Mouse (Mus musculus) forebrain, embryonic 14.5 days (tissue): Measurements from ENCODE around the gene St3gal4. TPM values are rescaled to one million over a fixed set of nuclear protein-coding genes. Genes with fewer than 3 reads are reported as not detected.
A peak's percentile ranks its signal among the peaks of the same experiment; 100 is the strongest.

Experiments
- ATAC-seq: fragments of 200-750 bp; cut with Nextera tagmentation; 2 replicates; pipeline ENCODE4 v1.8.0; 2017; ENCODE audit warnings: mild to moderate bottlenecking, moderate library complexity
- DNase-seq: peaks from one replicate; pipeline ENCODE4 v3.0.0-alpha.2; 2015; ENCODE audit warnings: low spot score
- H3K27ac ChIP-seq: fragments of 300-500 bp; sonication (generic); 2 replicates; pipeline ENCODE4 v1.5.1; 2014; ENCODE audit warnings: low read depth, mild to moderate bottlenecking, control low read depth, low read length, moderate library complexity
- H3K27me3 ChIP-seq: fragments of 300-500 bp; sonication (generic); replicated peaks from 2 replicates; pipeline ENCODE4 v1.6.1; 2014; ENCODE audit warnings: low read length, control low read depth, mixed read lengths; ENCODE audit not compliant: control insufficient read depth, insufficient read depth
- H3K36me3 ChIP-seq: fragments of 300-500 bp; sonication (generic); 2 replicates; pipeline ENCODE4 v1.6.1; 2014; ENCODE audit warnings: low read length, control low read depth; ENCODE audit not compliant: control insufficient read depth, insufficient read depth
- H3K4me1 ChIP-seq: fragments of 300-500 bp; sonication (generic); 2 replicates; pipeline ENCODE4 v1.6.1; 2014; ENCODE audit warnings: antibody characterized with exemption, low read length, control low read depth; ENCODE audit not compliant: control insufficient read depth, insufficient read depth
- H3K4me2 ChIP-seq: fragments of 300-500 bp; sonication (generic); 2 replicates; pipeline ENCODE4 v1.6.1; 2014; ENCODE audit warnings: mild to moderate bottlenecking, control low read depth, low read length
- H3K4me3 ChIP-seq: fragments of 300-500 bp; sonication (generic); 2 replicates; pipeline ENCODE4 v1.5.1; 2014; ENCODE audit warnings: low read depth, low read length, control low read depth
- H3K9ac ChIP-seq: fragments of 300-500 bp; sonication (generic); 2 replicates; pipeline ENCODE4 v1.6.1; 2014; ENCODE audit warnings: mild to moderate bottlenecking, low read length, control low read depth, moderate library complexity
- H3K9me3 ChIP-seq: fragments of 300-500 bp; sonication (generic); replicated peaks from 2 replicates; pipeline ENCODE4 v1.6.1; 2016; ENCODE audit warnings: low read length, control low read depth, mixed read lengths; ENCODE audit not compliant: control insufficient read depth
- WGBS: fragments of 180-500 bp; shearing (Covaris S2); extraction: QIAGEN DNeasy Blood & Tissue Kit; methylation state at CpG from one replicate; pipeline ENCODE4 v1.1.7; 2014; 5-methylcytosine and 5-hydroxymethylcytosine counted together
- polyA plus RNA-seq: library from polyadenylated mRNA; unstranded; fragments of >200 nt; fragmentation: Nextera tagmentation; extraction: Ambion mirVana; gene quantifications from 2 replicates; pipeline ENCODE4 v1.2.1, GENCODE M21; 2014

Gene St3gal4
- polyA plus RNA-seq, 1 experiment from 2014 or later: 10.1 TPM

- Histone ChIP-seq H3K4me3 (no peak overlapping the region), H3K9ac (no peak overlapping the region), H3K9me3 (no peaks in the 10 kb centered on the region), H3K27ac (no peak overlapping the region), H3K4me2 (no peak overlapping the region), H3K4me1 (no peaks in the 10 kb centered on the region), H3K36me3 (0 out of 2 replicates have a peak, but pooled peaks cover 2% of the 10 kb centered on the region), H3K27me3 (no peaks in the 10 kb centered on the region)
- DNase-seq (no peak), ATAC-seq (no peak)
- WGBS: 96% methylated on average over 4 of the region's 4 CpGs
These were observed 60.9 kb downstream of the St3gal4 start for GRCm38 (mm10) chr9:35058186-35058585.

- Histone ChIP-seq H3K9me3 (no peaks in the 10 kb centered on the region), H3K36me3 (0 out of 2 replicates have a peak, but pooled peaks cover 2% of the 10 kb centered on the region), H3K4me3 (no peak overlapping the region), H3K27ac (no peak overlapping the region), H3K27me3 (no peaks in the 10 kb centered on the region), H3K4me2 (no peak overlapping the region), H3K4me1 (no peaks in the 10 kb centered on the region), H3K9ac (no peak overlapping the region)
- DNase-seq: no peak
- ATAC-seq: no peak
- WGBS: 86% methylated on average over 6 of the region's 6 CpGs
These were observed 61.4 kb downstream of the St3gal4 start for GRCm38 (mm10) chr9:35057631-35058030.

DNA sequence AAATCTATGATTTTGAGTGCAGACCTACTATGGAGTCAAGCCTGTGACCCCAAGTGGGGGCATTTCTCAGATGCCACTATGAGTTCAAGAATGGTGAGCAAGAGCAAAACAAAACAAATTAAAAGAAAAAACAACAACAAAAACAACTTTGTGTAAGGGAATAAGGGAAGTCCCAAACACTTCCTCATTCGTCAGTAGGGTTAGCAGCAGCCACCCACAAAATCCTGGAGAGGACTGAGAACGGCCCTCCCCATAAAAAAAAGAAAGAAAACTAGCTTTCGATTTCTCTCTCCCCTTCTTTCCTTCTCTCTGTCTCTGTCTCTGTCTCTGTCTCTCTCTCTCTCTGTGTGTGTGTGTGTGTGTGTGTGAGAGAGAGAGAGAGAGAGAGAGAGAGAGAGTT lies 62.5 kb downstream of the St3gal4 start:
- DNase-seq (no peak), ATAC-seq (no peak)
- no peaks in the 10 kb centered on the region for H3K9me3 ChIP-seq
- 0 out of 2 replicates have a peak, but pooled peaks cover 2% of the 10 kb centered on the region for H3K36me3 ChIP-seq
- no peaks in the 10 kb centered on the region for H3K27me3 ChIP-seq
- 86% methylated on average over 3 of the region's 3 CpGs for WGBS
- no peak overlapping the region for H3K27ac ChIP-seq
- no peak overlapping the region for H3K9ac ChIP-seq
- no peak overlapping the region for H3K4me3 ChIP-seq
- H3K4me2 ChIP-seq: no peak overlapping the region
- no peaks in the 10 kb centered on the region for H3K4me1 ChIP-seq

- Histone ChIP-seq H3K9me3 (no peaks in the 10 kb centered on the region), H3K36me3 (0 out of 2 replicates have a peak, but pooled peaks cover 2% of the 10 kb centered on the region), H3K27ac (no peak overlapping the region), H3K4me1 (no peaks in the 10 kb centered on the region), H3K4me2 (no peak overlapping the region), H3K4me3 (no peak overlapping the region), H3K9ac (no peak overlapping the region), H3K27me3 (no peaks in the 10 kb centered on the region)
- DNase-seq: no peak
- 90% methylated on average over 11 of the region's 11 CpGs for WGBS
- ATAC-seq: no peak
These were observed 63.3 kb downstream of the St3gal4 start for GRCm38 (mm10) chr9:35055528-35056330.

DNA sequence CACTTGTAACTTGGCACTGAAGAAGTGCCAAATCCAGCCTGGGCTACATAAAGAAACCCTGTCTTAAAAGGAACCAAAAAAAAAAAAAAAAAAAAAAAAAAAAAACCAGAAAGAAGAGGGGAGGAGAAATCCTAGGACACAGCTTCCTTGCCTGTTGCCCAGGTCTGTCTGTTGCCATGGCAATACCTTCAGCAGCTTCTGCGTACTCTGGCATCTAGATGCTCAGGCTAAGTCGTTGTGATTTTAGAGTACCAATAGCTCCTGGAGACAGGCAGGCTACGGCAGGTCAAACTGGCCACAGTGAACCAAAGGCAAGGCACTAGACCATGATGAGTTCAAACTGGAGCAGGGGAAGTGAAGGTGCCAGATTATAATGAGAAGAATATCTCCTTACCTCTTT lies 65.4 kb downstream of the St3gal4 start:
- H3K27me3 ChIP-seq: no peaks in the 10 kb centered on the region
- H3K9me3 ChIP-seq: no peaks in the 10 kb centered on the region
- DNase-seq: peak; percentile 24
- no peaks in the 10 kb centered on the region for H3K4me1 ChIP-seq
- 0 out of 2 replicates have a peak, but pooled peaks cover 2% of the 10 kb centered on the region for H3K36me3 ChIP-seq
- ATAC-seq: no peak
- H3K4me3 ChIP-seq: no peak overlapping the region
- no peak overlapping the region for H3K9ac ChIP-seq
- WGBS: 76% methylated on average over 3 of the region's 3 CpGs
- H3K4me2 ChIP-seq: no peak overlapping the region
- H3K27ac ChIP-seq: no peak overlapping the region

DNA sequence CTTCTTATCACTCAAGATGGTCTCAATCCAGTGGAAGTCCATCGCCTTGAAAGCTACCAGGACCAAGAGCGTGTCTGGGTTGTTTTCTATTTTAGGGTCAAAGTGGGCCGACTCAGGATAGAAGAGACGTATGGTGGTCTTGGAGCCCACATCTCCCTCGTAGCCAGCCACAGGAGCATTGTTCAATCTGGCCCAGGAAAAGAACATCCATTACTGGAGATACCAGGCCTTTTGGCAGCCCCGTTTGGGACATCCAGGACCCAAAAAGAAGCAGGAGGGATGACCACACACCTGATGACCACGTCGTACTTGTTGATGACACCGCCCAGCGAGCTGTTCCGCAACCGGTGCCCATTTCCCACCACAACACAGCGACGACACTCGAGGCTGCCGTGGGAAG lies 66.0 kb downstream of the St3gal4 start:
- ATAC-seq: no peak
- no peak overlapping the region for H3K9ac ChIP-seq
- 92% methylated on average over 16 of the region's 16 CpGs for WGBS

DNA sequence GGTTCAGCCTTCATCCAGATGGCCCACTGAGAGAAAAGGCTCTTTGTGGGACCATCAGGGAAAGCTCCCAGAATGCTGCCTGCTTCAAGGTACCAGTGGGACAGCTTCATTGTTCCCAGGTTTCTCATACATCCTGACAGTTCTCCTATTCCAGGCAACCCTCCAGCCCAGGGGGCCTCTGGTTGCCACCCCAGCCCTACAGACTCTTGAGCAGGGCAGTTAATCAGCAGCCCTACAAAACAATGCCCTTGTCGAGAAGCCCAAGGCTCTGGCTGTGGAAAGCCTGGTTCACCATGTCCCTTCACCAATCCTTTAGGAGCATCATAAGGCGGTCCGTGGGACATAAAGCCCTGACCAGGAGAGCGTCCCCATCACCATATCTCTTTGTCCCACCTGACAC lies 66.4 kb downstream of the St3gal4 start:
- ATAC-seq (no peak), DNase-seq (no peak)
- Histone ChIP-seq H3K27ac (no peak overlapping the region), H3K9ac (no peak overlapping the region), H3K4me3 (no peak overlapping the region), H3K4me2 (no peak overlapping the region), H3K9me3 (no peaks in the 10 kb centered on the region), H3K27me3 (no peaks in the 10 kb centered on the region), H3K4me1 (no peaks in the 10 kb centered on the region), H3K36me3 (0 out of 2 replicates have a peak, but pooled peaks cover 2% of the 10 kb centered on the region)
- 93% methylated on average over 4 of the region's 4 CpGs for WGBS

More for the DNA sequence above, 66.0 kb downstream of the St3gal4 start:
- Histone ChIP-seq H3K27ac (no peak overlapping the region), H3K36me3 (0 out of 2 replicates have a peak, but pooled peaks cover 2% of the 10 kb centered on the region), H3K4me2 (no peak overlapping the region), H3K9me3 (no peaks in the 10 kb centered on the region), H3K27me3 (no peaks in the 10 kb centered on the region), H3K4me3 (no peak overlapping the region), H3K4me1 (no peaks in the 10 kb centered on the region)
- DNase-seq: no peak

DNA sequence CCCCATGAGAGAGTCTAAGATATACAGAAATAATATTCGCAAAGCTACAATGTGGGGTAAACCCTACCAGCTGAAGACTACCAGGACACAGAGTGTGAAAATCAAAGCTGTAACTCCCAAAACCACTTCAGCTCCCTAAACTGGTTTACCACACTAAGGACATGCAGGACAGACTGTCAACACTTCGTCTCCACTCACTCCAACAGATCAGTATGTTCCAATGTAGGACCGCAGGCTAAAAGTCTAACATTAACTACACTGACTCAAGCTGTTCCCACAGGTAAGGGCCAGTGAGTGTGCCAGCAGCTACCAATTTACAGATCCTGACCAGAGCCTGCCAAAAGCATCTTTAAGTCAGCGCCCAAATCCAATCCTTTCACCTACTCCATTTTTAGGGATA lies 67.4 kb downstream of the St3gal4 start:
- Histone ChIP-seq H3K4me2 (no peak overlapping the region), H3K27me3 (no peaks in the 10 kb centered on the region), H3K9me3 (no peaks in the 10 kb centered on the region), H3K36me3 (0 out of 2 replicates have a peak, but pooled peaks cover 2% of the 10 kb centered on the region), H3K9ac (no peak overlapping the region), H3K4me3 (no peak overlapping the region), H3K27ac (no peak overlapping the region), H3K4me1 (no peaks in the 10 kb centered on the region)
- no peak for ATAC-seq
- DNase-seq: no peak
- 96% methylated on average over 4 of the region's 4 CpGs for WGBS
